In the genomic region with DNA sequence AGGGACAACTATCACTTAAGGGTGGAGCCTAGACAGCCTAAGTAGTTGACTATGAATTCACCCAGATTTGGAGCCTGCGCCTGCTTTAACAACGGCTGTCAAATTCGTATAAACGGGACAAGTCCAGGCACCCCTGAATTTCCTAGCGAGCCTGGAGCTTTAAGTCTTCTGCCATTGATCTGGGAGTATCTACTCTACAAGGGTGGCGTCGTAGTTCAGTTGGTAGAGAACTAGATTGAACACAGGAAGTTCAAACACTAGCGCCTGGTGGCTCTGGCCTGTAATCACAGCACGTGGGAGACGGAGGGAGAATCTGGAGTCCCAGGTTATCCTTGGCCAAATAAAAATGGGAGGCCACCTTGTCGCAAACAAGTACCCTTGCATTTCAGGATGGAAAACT, we compare ENCODE assay signal across 8 mouse cellular contexts. TPM values are rescaled to one million over a fixed set of nuclear protein-coding genes. Genes with fewer than 3 reads are reported as not detected.
DNase-seq lines count a peak whose midpoint lies in the region; ATAC-seq and TF ChIP-seq lines count a peak whose summit lies in the region.

No protein-coding gene starts in this region.

- H3K27ac ChIP-seq in kidney, embryonic 14.5 days (ENCODE audit: low read depth, low read length), result no peak overlapping the region
- H3K27ac ChIP-seq in bone marrow, adult 2 months (ENCODE audit: control insufficient read depth, insufficient read depth, low read depth, low read length, poor library complexity), result no peak overlapping the region
- no peak overlapping the region for H3K27ac ChIP-seq in hindbrain, embryonic 16.5 days (ENCODE audit: low read depth, low read length)
- H3K27ac ChIP-seq in midbrain, embryonic 10.5 days (replicated peaks), result peak overlapping the region; percentile 83

- peak; percentile 11 for ATAC-seq in kidney, embryonic 14.5 days (ENCODE audit: low FRiP score, low TSS enrichment)
- no peak for ATAC-seq in hindbrain, embryonic 16.5 days

- H3K4me1 ChIP-seq in kidney, embryonic 14.5 days (ENCODE audit: control insufficient read depth, insufficient read depth, low read length), result peaks cover 4% of the 10 kb centered on the region
- H3K4me1 ChIP-seq in bone marrow, adult 2 months (ENCODE audit: control insufficient read depth, insufficient read depth, low read length), result no peaks in the 10 kb centered on the region; the same call in 1 of the 2 replicates
- H3K4me1 ChIP-seq in hindbrain, embryonic 16.5 days (ENCODE audit: control insufficient read depth, insufficient read depth, low read depth, low read length), result peaks cover 6% of the 10 kb centered on the region
- H3K4me1 ChIP-seq in midbrain, embryonic 10.5 days, result peaks cover 32% of the 10 kb centered on the region

- no peak for TF ChIP-seq CTCF in bone marrow, adult 2 months (IDR thresholded peaks at IDR 0.05; ENCODE audit: control insufficient read depth, insufficient read depth, low read length)

- TF ChIP-seq POLR2A in bone marrow, adult 2 months (IDR thresholded peaks at IDR 0.05; ENCODE audit: borderline replicate concordance, control insufficient read depth, low read depth, low read length), result no peak

- DNase-seq in kidney, adult 9 months, result no peak
- no peak for DNase-seq in midbrain, embryonic 10.5 days (ENCODE audit: low spot score)
- DNase-seq in Muller cell, postnatal 12 days (ENCODE audit: inconsistent ontology term), result no peak
- no peak for DNase-seq in yolk sac, embryonic 10.5 days (ENCODE audit: low spot score)
- no peak for DNase-seq in layer of hippocampus, adult 9-10 months (ENCODE audit: low spot score)

- H3K9me3 ChIP-seq in kidney, embryonic 14.5 days (ENCODE audit: control insufficient read depth, low read length), result no peaks in the 10 kb centered on the region
- no peaks in the 10 kb centered on the region for H3K9me3 ChIP-seq in hindbrain, embryonic 16.5 days (ENCODE audit: control insufficient read depth, low read length)
- no peaks in the 10 kb centered on the region for H3K9me3 ChIP-seq in midbrain, embryonic 10.5 days (replicated peaks)

- no peaks in the 10 kb centered on the region for H3K36me3 ChIP-seq in kidney, embryonic 14.5 days (ENCODE audit: control insufficient read depth, insufficient read depth, low read length)
- H3K36me3 ChIP-seq in hindbrain, embryonic 16.5 days (ENCODE audit: control insufficient read depth, insufficient read depth, low read length), result no peaks in the 10 kb centered on the region
- no peaks in the 10 kb centered on the region for H3K36me3 ChIP-seq in midbrain, embryonic 10.5 days

- H3K27me3 ChIP-seq in kidney, embryonic 14.5 days (ENCODE audit: control insufficient read depth, insufficient read depth, low read length), result no peaks in the 10 kb centered on the region
- H3K27me3 ChIP-seq in hindbrain, embryonic 16.5 days (replicated peaks; ENCODE audit: control insufficient read depth, insufficient read depth, low read length), result no peaks in the 10 kb centered on the region
- peaks cover 11% of the 10 kb centered on the region for H3K27me3 ChIP-seq in midbrain, embryonic 10.5 days (ENCODE audit: low read depth, poor library complexity, severe bottlenecking)

- peak overlapping the region; percentile 96; the same call in 1 of the 2 replicates for H3K4me2 ChIP-seq in kidney, embryonic 14.5 days (replicated peaks; ENCODE audit: low read depth, low read length)
- peak overlapping the region; percentile 82 for H3K4me2 ChIP-seq in hindbrain, embryonic 16.5 days (ENCODE audit: low read length)

- H3K4me3 ChIP-seq in kidney, embryonic 14.5 days (ENCODE audit: low read length), result peak overlapping the region; percentile 75; the same call in 1 of the 2 replicates
- peak overlapping the region; percentile 51 for H3K4me3 ChIP-seq in bone marrow, adult 2 months (replicated peaks; ENCODE audit: control insufficient read depth, low read depth, low read length)
- H3K4me3 ChIP-seq in hindbrain, embryonic 16.5 days (ENCODE audit: low read length), result peak overlapping the region; percentile 83
- H3K4me3 ChIP-seq in midbrain, embryonic 10.5 days, result peak overlapping the region; percentile 76

- whole genome bisulfite sequencing in kidney, embryonic 14.5 days, result 61% methylated on average over 11 of the region's 11 CpGs
- 50% methylated on average over 11 of the region's 11 CpGs for WGBS in bone marrow, adult 2 months
- 70% methylated on average over 11 of the region's 11 CpGs for WGBS in hindbrain, embryonic 16.5 days
- WGBS in midbrain, embryonic 10.5 days, result 71% methylated on average over 11 of the region's 11 CpGs

- no peak overlapping the region for H3K9ac ChIP-seq in kidney, embryonic 14.5 days (ENCODE audit: low read depth, low read length)
- no peak overlapping the region for H3K9ac ChIP-seq in hindbrain, embryonic 16.5 days (ENCODE audit: low read depth, low read length)

RNA-seq across cellular contexts. Expression of a gene that starts 0.4 kb away (rescaled TPM):
- polyA plus RNA-seq in kidney, embryonic 14.5 days (2014; fragmentation: Nextera tagmentation; extraction: Ambion mirVana), result 6.6 and 15.2 TPM in 2 replicates
- 12.3 and 14.6 TPM in 2 replicates for polyA plus RNA-seq in bone marrow, adult 2 months (2011; ENCODE audit: insufficient read depth, insufficient read length, low replicate concordance, missing spikeins)
- polyA plus RNA-seq in hindbrain, embryonic 16.5 days (2015; fragmentation: Nextera tagmentation; extraction: Ambion mirVana), result 41.4 and 43.0 TPM in 2 replicates
- 13.6 and 15.2 TPM in 2 replicates for polyA plus RNA-seq in midbrain, embryonic 10.5 days (2016; fragmentation: Nextera tagmentation; extraction: Ambion mirVana)

RNA-seq across cellular contexts. Expression of a gene that starts 44.1 kb away (rescaled TPM):
- 2.1 and 2.6 TPM in 2 replicates for polyA plus RNA-seq in kidney, embryonic 14.5 days (2014; fragmentation: Nextera tagmentation; extraction: Ambion mirVana)
- not detected in 2 replicates for polyA plus RNA-seq in bone marrow, adult 2 months (2011; ENCODE audit: insufficient read depth, insufficient read length, low replicate concordance, missing spikeins)
- 3.2 and 3.5 TPM in 2 replicates for polyA plus RNA-seq in hindbrain, embryonic 16.5 days (2015; fragmentation: Nextera tagmentation; extraction: Ambion mirVana)
- polyA plus RNA-seq in midbrain, embryonic 10.5 days (2016; fragmentation: Nextera tagmentation; extraction: Ambion mirVana), result 0.97 and 1.5 TPM in 2 replicates

RNA-seq across cellular contexts. Expression of a gene that starts 48.3 kb away (rescaled TPM):
- 479 and 639 TPM in 2 replicates for polyA plus RNA-seq in kidney, embryonic 14.5 days (2014; fragmentation: Nextera tagmentation; extraction: Ambion mirVana)
- 1,851 and 4,351 TPM in 2 replicates for polyA plus RNA-seq in bone marrow, adult 2 months (2011; ENCODE audit: insufficient read depth, insufficient read length, low replicate concordance, missing spikeins)
- 113 and 196 TPM in 2 replicates for polyA plus RNA-seq in hindbrain, embryonic 16.5 days (2015; fragmentation: Nextera tagmentation; extraction: Ambion mirVana)
- polyA plus RNA-seq in midbrain, embryonic 10.5 days (2016; fragmentation: Nextera tagmentation; extraction: Ambion mirVana), result 227 and 286 TPM in 2 replicates
